Mouse (Mus musculus) MEL (cell line): ENCODE results near the gene Dffa.

Experiments
- CTCF ChIP-seq, 3 experiments: IDR thresholded peaks in 2 of 3; conservative IDR thresholded peaks in 1 of 3; 2 replicates each; pipeline ENCODE4 v1.5.1; 2011 to 2012; ENCODE audit warnings: low read length in 3 of 3, low read depth in 2 of 3, mild to moderate bottlenecking in 2 of 3, improper control_type of control experiment in 1 of 3, inconsistent platforms in 1 of 3, mixed read lengths in 1 of 3, moderate library complexity in 1 of 3; ENCODE audit not compliant: control insufficient read depth in 1 of 3, insufficient read depth in 1 of 3, poor library complexity in 1 of 3, severe bottlenecking in 1 of 3
- POLR2AphosphoS2 ChIP-seq: IDR thresholded peaks from 2 replicates; pipeline ENCODE4 v1.6.1; 2011; ENCODE audit warnings: low read length, improper control_type of control experiment
- ZNF384 ChIP-seq: IDR thresholded peaks from 2 replicates; pipeline ENCODE4 v1.6.1; 2012; ENCODE audit warnings: low read depth, mild to moderate bottlenecking, inconsistent platforms, low read length, improper control_type of control experiment

DNA sequence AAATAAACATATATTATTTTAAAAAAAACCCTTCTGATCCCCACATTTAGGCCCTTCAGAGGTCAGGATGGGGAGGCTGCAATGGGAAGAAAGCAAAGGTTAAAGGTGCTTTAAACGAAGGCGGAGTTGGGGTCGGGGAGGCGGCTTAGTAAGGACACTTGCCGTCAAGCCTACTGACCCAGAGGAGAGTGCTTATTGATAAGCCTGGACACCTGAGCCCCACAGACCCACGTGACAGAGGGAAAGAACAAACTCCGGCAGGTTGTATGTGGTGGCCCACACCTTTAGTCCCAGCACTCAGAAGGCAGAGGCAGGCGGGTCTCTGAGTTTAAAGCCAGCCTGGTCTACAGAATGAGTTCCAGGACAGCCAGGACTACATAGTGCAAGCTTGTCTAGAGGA, 23.8 kb upstream of the Dffa start:
- no peak for TF ChIP-seq CTCF (IDR thresholded peaks at IDR 0.05 in 2 of 3, conservative IDR thresholded peaks at IDR 0.05 in 1 of 3; ENCODE audit: control insufficient read depth in 1 of 3, insufficient read depth in 1 of 3, low read depth in 2 of 3, low read length in 3 of 3, poor library complexity in 1 of 3, severe bottlenecking in 1 of 3)
- TF ChIP-seq ZNF384 = no peak
- no peak for TF ChIP-seq POLR2AphosphoS2
